Mouse (Mus musculus): ENCODE measurements at regions not wholly inside any gene's neighbourhood (a gene's known extent, or its start where the extent isn't known, plus 50 kb on each side); places are given as distances from the start of the nearest gene placed in this dataset.

- Histone ChIP-seq H3K4me3 (ENCODE audit: insufficient read depth, low read depth, low read length) (no peak overlapping the region), H3K27ac (ENCODE audit: insufficient read depth, low read depth, low read length) (no peak overlapping the region), H3K27me3 (replicated peaks; ENCODE audit: control insufficient read depth, insufficient read depth, low read length) (no peaks in the 10 kb centered on the region), H3K4me1 (ENCODE audit: control insufficient read depth, insufficient read depth, low read length) (no peaks in the 10 kb centered on the region), H3K36me3 (ENCODE audit: control insufficient read depth, insufficient read depth, low read length) (no peaks in the 10 kb centered on the region)
- no peak for DNase-seq
- no peak for TF ChIP-seq POLR2A (IDR thresholded peaks at IDR 0.05; ENCODE audit: low read depth, low read length)
- WGBS, result 31% methylated on average over 3 of the region's 3 CpGs
These were observed 179.9 kb upstream of the Tacr3 start for GRCm38 (mm10) chr3:134648727-134649445.

DNA sequence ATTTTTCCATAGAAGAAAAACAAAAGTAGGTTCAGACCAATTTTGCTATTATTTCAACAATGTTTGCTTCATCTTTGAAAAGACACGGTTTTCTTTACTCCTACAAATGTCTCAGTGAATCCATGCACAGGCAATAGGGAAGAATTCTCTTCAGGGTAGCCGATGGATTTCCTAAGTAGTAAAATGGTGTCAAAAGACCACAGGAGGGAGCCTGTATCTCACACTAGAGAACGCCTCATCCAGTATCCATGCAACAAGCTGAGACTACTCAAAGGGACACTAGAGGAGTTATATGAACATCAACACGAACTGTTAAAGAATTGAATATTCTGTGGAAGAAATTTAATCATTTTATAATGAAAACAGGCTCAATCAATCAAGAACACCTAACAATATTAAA, 174.8 kb upstream of the Tacr3 start:
- H3K27ac ChIP-seq (ENCODE audit: insufficient read depth, low read depth, low read length), result no peak overlapping the region
- H3K4me1 ChIP-seq (ENCODE audit: control insufficient read depth, insufficient read depth, low read length), result no peaks in the 10 kb centered on the region
- no peaks in the 10 kb centered on the region for H3K36me3 ChIP-seq (ENCODE audit: control insufficient read depth, insufficient read depth, low read length)
- WGBS, result 20% methylated on average over 4 of the region's 4 CpGs
- DNase-seq, result peak; percentile 4
- H3K4me3 ChIP-seq (ENCODE audit: insufficient read depth, low read depth, low read length), result no peak overlapping the region
- no peaks in the 10 kb centered on the region for H3K27me3 ChIP-seq (replicated peaks; ENCODE audit: control insufficient read depth, insufficient read depth, low read length)
- TF ChIP-seq CTCF (conservative IDR thresholded peaks at IDR 0.05; ENCODE audit: insufficient read depth, insufficient read length, low read depth, low read length), result no peak
- no peak for TF ChIP-seq POLR2A (IDR thresholded peaks at IDR 0.05; ENCODE audit: low read depth, low read length)

- DNase-seq, result no peak
- no peaks in the 10 kb centered on the region for H3K36me3 ChIP-seq (ENCODE audit: control insufficient read depth, insufficient read depth, low read length)
- no peaks in the 10 kb centered on the region for H3K27me3 ChIP-seq (replicated peaks; ENCODE audit: control insufficient read depth, insufficient read depth, low read length)
- no peak overlapping the region for H3K27ac ChIP-seq (ENCODE audit: insufficient read depth, low read depth, low read length)
- no peak overlapping the region for H3K4me3 ChIP-seq (ENCODE audit: insufficient read depth, low read depth, low read length)
- TF ChIP-seq CTCF (conservative IDR thresholded peaks at IDR 0.05; ENCODE audit: insufficient read depth, insufficient read length, low read depth, low read length), result no peak
- TF ChIP-seq POLR2A (IDR thresholded peaks at IDR 0.05; ENCODE audit: low read depth, low read length), result no peak
- 93% methylated on average over 2 of the region's 2 CpGs for WGBS
- no peaks in the 10 kb centered on the region for H3K4me1 ChIP-seq (ENCODE audit: control insufficient read depth, insufficient read depth, low read length)
These were observed 133.9 kb upstream of the Tacr3 start for GRCm38 (mm10) chr3:134694893-134695292.

GRCm38 (mm10) chr3:134718620-134719019, 110.2 kb upstream of the Tacr3 start:
- no peak overlapping the region for H3K4me3 ChIP-seq (ENCODE audit: insufficient read depth, low read depth, low read length)
- H3K36me3 ChIP-seq (ENCODE audit: control insufficient read depth, insufficient read depth, low read length), result no peaks in the 10 kb centered on the region
- no peaks in the 10 kb centered on the region for H3K27me3 ChIP-seq (replicated peaks; ENCODE audit: control insufficient read depth, insufficient read depth, low read length)
- no peak for DNase-seq
- H3K27ac ChIP-seq (ENCODE audit: insufficient read depth, low read depth, low read length), result no peak overlapping the region
- WGBS, result 40% methylated on average over 2 of the region's 2 CpGs
- no peak for TF ChIP-seq POLR2A (IDR thresholded peaks at IDR 0.05; ENCODE audit: low read depth, low read length)
- TF ChIP-seq CTCF (conservative IDR thresholded peaks at IDR 0.05; ENCODE audit: insufficient read depth, insufficient read length, low read depth, low read length), result peak; percentile 45
- no peaks in the 10 kb centered on the region for H3K4me1 ChIP-seq (ENCODE audit: control insufficient read depth, insufficient read depth, low read length)

DNA sequence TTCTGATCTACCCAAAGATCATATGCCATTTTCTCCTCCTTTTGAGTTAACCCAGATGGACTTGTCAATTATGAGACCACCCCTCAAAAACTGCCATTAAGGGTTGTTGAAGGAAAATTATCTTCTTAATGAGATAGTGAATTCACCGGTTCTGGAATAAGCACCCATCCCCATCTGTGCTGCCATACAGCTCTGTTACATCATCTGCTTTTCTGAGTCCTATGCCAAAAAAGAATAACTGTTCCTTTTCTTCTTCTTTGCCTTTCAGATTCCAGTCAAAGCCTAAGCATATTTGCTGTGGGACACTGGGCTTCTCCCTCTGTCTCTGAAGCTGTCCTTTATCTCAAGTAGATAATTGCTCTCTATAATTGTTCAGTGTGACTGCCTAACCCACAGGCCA, 93.1 kb upstream of the Tacr3 start:
- no peak for DNase-seq
- Histone ChIP-seq H3K36me3 (ENCODE audit: control insufficient read depth, insufficient read depth, low read length) (no peaks in the 10 kb centered on the region), H3K4me3 (ENCODE audit: insufficient read depth, low read depth, low read length) (no peak overlapping the region), H3K4me1 (ENCODE audit: control insufficient read depth, insufficient read depth, low read length) (no peaks in the 10 kb centered on the region), H3K27ac (ENCODE audit: insufficient read depth, low read depth, low read length) (no peak overlapping the region), H3K27me3 (replicated peaks; ENCODE audit: control insufficient read depth, insufficient read depth, low read length) (no peaks in the 10 kb centered on the region)
- no peak for TF ChIP-seq POLR2A (IDR thresholded peaks at IDR 0.05; ENCODE audit: low read depth, low read length)
- TF ChIP-seq CTCF (conservative IDR thresholded peaks at IDR 0.05; ENCODE audit: insufficient read depth, insufficient read length, low read depth, low read length), result no peak
- WGBS, result 93% methylated on average over 1 of the region's 1 CpGs

DNA sequence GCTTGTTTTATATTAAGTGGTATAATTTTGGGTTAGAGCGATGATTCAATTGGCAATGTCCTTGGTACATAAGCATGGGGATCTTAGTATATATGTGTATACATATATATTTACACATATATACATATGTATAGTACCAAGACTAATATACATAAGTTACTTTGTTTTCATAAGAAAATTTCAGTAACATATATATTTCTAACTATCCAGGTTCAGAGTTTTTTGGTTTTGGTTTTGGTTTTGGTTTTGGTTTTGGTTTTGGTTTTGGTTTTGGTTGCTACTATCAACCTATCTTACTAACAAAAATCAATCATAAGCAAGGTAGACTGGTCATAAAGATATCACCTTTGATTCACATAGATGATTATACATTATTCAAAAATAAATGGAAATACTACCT, 67.7 kb upstream of the Tacr3 start:
- Histone ChIP-seq H3K4me3 (ENCODE audit: insufficient read depth, low read depth, low read length) (no peak overlapping the region), H3K27ac (ENCODE audit: insufficient read depth, low read depth, low read length) (no peak overlapping the region), H3K36me3 (ENCODE audit: control insufficient read depth, insufficient read depth, low read length) (no peaks in the 10 kb centered on the region), H3K27me3 (replicated peaks; ENCODE audit: control insufficient read depth, insufficient read depth, low read length) (no peaks in the 10 kb centered on the region), H3K4me1 (ENCODE audit: control insufficient read depth, insufficient read depth, low read length) (no peaks in the 10 kb centered on the region)
- TF ChIP-seq POLR2A (IDR thresholded peaks at IDR 0.05; ENCODE audit: low read depth, low read length) (no peak), CTCF (conservative IDR thresholded peaks at IDR 0.05; ENCODE audit: insufficient read depth, insufficient read length, low read depth, low read length) (no peak)
- 96% methylated on average over 1 of the region's 1 CpGs for WGBS
- no peak for DNase-seq

DNA sequence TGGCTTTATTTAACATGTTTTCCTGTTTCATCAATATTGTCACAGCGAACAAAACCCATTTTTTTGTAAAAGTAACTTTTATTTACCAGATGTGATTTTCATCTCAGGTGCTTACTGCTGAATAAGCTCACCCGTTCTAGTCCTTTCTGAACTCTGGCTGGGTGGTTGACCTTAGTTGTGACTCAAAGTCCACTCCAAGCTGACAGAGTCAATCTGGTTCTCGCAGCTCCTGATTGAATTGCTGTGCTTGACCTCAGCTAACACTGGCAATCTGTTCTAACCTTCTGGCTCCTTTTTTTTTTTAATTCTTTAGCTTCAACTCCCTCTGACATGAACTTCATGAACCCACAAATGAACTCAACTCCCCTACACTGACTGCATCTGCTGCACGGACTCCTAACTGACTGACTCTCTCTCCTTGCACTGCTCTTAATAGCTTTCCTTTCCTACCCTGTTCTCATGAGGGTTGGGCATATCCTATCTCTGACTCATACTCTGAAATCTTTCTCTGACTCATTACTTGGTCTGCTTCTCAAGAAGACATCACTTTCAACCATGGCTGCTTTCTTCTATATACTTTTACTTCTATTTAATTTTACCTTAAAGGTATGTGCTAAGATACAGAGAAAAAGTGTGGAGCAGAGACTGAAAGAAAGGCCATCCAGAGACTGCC, 65.4 kb upstream of the Tacr3 start:
- Histone ChIP-seq H3K27me3 (replicated peaks; ENCODE audit: control insufficient read depth, insufficient read depth, low read length) (no peaks in the 10 kb centered on the region), H3K27ac (ENCODE audit: insufficient read depth, low read depth, low read length) (no peak overlapping the region), H3K4me1 (ENCODE audit: control insufficient read depth, insufficient read depth, low read length) (no peaks in the 10 kb centered on the region), H3K36me3 (ENCODE audit: control insufficient read depth, insufficient read depth, low read length) (no peaks in the 10 kb centered on the region), H3K4me3 (ENCODE audit: insufficient read depth, low read depth, low read length) (no peak overlapping the region)
- TF ChIP-seq CTCF (conservative IDR thresholded peaks at IDR 0.05; ENCODE audit: insufficient read depth, insufficient read length, low read depth, low read length) (no peak), POLR2A (IDR thresholded peaks at IDR 0.05; ENCODE audit: low read depth, low read length) (no peak)
- DNase-seq, result peak; percentile 32
- 50% methylated on average over 4 of the region's 4 CpGs for WGBS

All from kidney, adult 2 months (tissue).